Mouse (Mus musculus) cerebellum, adult 8-10 months (tissue): ENCODE data around the gene Ccdc127.

ENCODE experiments used
- DNase-seq: peaks from one replicate; pipeline ENCODE4 v3.0.0; 2022

Gene Ccdc127

GRCm38 (mm10) chr13:74349566-74350434, at the start of gene Ccdc127, which contains the start of gene Sdha:
Gene Ccdc127, plus strand, starts transcription at chr13:74350309.
Gene Sdha, minus strand, starts transcription at chr13:74350280.
- peak; percentile 97 for DNase-seq

DNA sequence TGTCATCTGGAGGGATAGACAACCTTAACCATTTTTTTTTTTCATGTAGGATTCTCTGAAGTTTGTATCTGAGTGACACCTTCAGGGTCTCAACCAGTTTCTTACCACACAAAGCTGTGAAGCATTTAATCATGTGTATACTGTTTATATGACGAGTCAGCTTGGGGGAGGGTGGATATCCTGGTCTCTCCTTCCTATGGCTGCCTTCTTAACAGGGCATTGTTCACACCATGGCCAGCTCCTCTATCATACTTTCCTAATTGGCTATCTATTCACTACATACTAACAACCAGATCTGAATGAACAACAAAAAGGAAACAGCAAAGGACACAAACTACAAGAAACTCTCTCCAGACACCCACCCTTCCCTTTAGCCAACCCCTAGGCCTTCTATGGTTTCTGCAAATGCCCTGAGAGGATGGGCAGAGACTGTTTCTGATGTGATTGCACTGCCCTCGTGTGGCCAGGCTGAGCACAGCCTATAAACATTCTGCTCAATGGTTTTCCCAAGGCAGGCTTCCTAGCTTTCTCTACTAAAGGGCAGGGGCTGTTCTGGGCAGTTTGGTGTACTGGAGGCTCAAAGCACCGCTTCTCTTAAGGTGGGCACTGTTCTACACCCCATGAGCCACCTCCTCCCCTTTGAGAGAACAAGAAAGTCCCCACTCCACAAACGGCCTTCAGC, 49.0 kb upstream of the Ccdc127 start:
- DNase-seq: peak; percentile 48

DNA sequence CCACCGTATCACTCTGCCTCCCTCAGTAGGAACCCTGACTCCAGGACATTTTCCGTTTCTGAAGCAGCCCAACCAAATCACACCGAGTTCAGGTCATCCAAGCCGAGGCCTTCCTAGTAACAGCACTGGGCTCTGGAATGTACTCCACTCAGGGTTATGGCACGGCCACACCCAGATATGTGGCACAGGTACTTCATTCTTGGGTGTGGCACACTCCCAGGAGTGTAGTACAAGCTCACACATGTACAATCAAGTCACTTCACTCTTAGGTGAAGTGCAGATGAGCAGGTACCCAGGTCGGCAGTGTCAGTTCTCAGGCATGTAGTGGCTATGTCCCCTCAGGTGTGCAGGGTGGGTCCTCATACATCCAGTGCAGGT, 48.5 kb upstream of the Ccdc127 start:
- DNase-seq: no peak

DNA sequence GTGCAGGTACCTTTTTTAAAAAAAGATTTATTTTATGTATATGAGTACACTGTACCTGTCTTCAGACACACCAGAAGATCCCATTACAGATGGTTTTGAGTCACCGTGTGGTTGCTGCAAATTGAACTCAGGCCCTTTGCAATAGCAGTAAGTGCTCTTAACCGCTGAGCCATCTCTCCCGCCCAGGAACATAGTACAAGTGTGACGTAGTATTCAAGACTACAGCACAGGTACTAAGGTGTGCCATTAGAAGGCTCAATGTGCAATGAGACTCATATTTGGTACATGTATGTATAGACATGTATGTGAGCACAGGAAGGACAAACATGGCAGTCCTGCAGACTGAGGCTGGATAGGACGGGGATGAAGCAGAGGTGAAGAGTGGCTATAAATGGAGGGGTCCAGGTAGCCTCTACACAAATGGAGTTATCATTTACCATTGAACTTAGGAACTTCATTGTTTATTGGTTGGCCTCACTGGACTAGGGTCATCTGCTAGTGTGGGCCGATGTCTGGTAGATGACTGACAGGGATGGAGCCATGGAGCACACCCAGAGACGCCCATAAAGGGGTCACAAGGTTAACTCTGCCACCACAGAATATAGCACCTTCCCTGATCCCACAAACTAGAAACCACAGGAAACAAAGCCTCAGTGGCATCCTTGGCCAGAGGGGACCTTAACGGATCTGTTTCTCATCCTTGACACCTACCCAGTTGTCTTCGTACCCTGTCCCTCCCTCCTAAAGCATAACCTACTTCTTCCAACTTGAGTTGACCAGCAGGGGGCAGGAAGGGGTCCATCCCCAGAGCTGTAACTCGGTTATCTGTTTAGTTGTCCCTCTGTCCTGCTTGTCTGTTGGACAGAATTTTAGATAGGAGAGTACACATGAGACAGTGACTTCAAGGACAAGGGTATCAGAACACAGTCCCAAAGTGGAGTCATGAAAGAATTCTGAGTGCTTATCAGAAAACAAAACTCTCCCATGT, 47.8 kb upstream of the Ccdc127 start:
- no peak for DNase-seq

DNA sequence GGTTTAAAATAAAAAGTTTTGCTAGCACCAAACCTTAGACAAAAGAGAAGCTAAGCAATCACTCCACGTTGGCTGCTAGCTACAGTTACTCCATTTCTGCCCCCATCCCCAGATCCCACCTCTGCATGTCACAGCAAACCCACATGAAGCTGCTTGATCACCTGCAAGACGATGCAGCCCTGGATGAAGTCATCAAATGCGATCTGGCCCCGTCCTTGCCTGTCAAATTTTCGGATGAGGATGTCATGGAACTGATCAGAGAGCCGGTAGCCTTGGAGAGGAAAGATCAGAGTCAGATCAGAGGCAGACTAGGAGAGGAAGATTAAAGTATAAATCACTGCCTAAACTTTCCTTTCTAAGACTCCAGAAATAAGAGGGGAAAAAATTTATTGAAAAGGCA, 44.7 kb upstream of the Ccdc127 start:
- no peak for DNase-seq

- no peak for DNase-seq
Measured at GRCm38 (mm10) chr13:74305780-74306179, 44.3 kb upstream of the Ccdc127 start.

DNA sequence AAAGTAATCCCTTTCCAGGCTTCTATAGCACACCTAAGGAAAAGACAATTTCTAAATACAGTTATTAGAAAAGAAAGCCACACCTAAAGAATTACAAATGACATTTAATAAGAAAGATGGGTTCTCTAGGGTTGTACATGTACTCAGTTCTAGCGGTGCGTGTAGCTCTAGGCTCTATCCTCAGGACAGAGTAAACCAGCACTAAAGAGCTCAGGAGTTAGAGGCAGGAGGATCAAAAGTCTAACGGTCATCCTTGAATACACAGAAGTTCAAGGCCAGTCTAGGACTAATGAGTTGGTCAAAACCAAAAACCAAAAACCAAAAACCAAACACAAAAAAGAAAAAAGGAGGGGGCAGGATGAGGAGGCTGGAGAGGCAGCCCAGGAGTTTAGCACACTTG, 35.5 kb upstream of the Ccdc127 start:
- DNase-seq: no peak

GRCm38 (mm10) chr13:74316386-74316785, 33.7 kb upstream of the Ccdc127 start:
- no peak for DNase-seq

DNA sequence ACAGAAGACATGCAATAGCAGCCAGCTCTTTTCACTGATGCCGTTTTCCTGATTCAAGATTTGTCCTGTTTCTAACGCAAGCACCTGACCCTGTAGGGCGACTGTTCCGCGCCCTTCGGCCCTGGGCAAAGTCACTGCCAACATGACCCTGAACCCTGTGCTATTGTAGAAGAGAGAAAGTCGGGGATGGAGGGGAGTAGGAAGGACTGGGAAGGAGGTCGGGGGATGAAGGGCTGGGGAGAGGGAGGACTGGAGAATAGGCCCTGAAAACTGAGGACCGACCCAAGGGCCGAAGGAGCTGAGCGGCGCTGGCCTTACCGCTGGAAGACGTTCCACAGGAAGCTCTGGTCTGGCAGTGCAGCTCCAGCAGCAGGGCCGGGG, 33.3 kb upstream of the Ccdc127 start:
- no peak for DNase-seq

DNA sequence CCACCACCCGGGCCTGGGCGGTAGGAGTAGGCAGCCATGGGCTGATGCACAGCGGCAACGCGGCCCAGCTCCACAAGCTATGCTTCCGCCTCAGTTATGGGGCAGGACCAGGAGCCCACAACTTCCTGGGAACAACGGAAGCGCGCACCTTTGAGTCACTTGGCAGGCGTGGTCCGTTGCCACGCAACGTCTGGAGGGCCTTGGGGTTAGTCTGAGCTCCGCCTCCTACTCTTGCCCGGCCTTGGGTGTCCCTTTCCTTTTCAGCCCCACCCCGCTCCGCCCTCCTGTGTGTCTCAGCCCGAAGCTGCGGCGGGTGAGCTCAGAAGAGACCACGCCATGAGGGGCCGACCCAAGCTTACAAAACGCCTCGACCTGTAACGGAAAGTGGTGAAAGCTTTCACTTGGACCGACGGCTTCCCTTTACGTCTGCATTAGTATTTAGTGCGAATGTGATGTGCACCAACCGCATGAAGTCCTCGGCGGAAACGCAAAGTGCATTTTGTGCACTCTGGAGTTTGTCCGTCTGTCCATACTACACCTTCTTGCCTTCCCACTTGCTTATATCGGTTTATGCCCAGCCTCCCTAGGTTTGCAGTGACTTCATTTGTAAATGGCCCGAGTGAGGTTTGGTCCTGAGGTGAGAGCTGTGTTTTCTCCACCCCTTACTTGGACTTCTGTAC, 32.8 kb upstream of the Ccdc127 start, which contains the start of gene Pdcd6:
TSS of gene Pdcd6 (minus strand) at position 411 of the 680 bp plus-strand sequence.
- peak; percentile 77 for DNase-seq

DNA sequence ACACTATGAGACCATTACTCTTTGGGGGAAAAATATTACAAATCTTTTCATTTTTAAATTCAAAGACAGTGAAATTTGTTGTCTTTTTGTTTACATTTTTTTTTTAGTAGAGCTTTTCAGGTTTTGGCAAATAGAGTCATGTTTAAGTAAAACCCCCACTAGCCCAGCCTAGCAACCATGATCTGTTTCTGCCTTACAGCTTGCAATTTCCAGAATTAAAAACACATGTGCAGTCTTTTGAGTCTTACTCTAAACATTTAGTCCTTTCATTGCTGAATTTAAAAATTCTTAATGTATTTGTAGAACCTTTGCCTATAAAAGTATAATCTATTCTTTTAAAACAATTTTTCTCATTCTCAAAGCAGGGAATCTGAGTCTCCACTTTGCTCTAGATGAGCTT, 20.8 kb upstream of the Ccdc127 start:
- DNase-seq: no peak

DNA sequence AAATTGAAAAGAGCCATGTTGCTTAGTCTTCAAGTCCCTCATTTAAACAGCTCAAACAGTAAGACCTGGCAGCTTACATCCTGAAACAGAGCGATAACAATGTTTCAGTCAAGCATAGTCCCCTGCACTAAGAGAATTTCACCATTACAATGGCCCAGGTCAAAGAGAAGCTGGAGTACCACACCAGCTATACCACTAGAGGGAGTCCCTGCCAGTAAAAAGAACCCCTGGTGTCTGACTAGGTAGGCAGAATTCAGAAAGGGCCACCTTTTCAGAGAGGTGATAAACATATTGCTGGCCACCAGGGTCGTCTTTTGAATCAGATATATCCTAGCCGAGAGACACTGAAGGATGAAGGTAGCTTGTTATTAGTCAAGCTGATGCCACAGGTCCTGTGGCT, 9.1 kb upstream of the Ccdc127 start:
- no peak for DNase-seq

DNA sequence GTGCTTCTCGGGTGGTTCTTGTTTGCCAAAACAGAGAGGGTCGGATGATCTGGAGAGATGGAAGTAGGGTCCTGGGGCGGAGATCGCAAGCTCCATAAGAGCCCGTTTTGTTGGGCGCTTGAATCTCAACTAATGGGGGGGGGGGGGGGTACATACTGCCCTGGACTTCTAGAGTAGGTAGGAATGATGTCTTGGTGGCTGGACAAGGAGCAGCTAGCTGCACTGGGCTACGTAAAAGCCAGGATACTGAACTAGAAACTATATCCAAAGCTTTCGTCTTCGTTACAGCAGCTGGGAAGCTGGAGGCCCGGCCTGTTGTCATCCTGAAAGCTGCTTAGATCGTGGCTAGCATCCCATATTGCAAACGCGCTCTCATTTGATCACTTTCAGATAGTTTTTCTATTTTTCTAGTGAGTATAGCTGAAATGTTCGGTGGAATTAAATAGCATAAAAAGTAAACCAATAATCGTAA, 362 bp downstream of the Ccdc127 start:
- no peak for DNase-seq

DNA sequence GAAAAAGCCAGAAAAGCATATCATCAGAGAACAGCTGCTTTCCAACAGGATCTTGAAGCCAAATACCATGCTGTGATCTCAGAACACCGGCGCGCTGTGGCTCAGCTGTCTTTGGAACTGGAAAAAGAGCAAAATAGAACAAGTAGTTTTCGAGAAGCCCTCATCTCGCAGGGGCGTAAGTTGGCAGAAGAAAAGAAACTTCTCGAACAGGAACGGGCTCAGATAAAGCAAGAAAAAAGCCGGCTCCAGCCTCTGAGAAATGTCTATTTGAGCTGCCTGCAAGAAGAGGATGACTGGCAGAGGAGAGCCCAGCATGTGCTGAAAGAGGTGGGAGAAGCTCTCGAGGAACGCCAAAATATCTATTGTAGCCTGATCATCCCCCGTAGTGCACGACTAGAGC, 6.4 kb downstream of the Ccdc127 start:
- DNase-seq: no peak

- DNase-seq: no peak
Measured at GRCm38 (mm10) chr13:74362218-74362617, 12.1 kb downstream of the Ccdc127 start.

DNA sequence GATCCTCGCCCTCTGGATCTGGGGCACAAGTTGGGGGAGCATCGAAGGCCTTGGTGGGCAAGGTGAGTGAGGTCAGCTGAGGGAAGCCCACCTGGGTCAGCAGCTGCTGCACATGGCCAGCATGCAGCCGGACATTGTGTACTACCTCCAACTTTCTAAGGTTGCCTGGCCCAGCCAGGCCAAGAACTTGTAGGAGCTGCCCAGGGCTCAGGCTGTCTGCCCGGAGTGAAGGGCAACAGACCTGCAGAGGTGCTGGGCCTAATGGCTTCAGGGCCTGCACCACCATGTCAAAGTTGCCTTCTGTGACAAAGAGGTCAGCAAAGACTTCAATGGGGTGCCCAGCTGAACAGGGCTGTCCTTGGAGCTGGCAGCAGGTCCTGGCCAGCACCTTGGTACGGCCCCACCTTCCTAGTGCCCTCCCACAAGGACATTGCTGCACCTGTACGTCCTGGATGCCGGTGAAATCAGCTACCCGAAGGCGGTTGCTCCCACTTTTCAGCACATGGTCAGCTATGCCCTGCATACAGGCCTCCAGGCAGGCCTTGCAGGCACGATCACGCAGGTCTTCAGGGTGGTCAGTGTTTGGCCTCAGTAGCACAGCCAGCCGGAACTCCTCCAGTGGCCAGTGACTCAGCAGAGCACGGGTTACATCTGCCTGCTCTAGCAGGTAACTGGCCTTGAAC, 13.2 kb downstream of the Ccdc127 start:
- DNase-seq: no peak

DNA sequence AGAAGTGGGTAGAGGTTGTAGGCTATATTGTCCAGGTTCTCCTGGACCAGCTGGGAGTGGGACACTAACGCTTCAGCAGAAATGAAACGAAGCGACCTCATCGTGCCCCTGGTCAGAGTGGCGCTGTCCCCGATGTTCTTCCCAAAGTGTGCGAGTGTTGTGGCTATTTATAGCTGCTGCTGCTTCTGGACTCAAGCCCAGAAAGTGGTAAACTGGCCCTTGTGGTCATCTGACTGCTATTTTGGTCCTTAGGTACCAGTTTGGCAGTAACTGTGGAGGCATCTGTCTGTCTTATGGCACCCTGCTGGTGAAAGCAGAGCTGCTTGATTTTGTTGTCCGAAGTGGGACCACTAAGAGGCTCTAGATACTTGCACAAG, 13.7 kb downstream of the Ccdc127 start, which contains the start of gene Lrrc14b:
TSS of gene Lrrc14b (minus strand) at position 147 of the 377 bp plus-strand sequence.
- DNase-seq: peak; percentile 23

DNA sequence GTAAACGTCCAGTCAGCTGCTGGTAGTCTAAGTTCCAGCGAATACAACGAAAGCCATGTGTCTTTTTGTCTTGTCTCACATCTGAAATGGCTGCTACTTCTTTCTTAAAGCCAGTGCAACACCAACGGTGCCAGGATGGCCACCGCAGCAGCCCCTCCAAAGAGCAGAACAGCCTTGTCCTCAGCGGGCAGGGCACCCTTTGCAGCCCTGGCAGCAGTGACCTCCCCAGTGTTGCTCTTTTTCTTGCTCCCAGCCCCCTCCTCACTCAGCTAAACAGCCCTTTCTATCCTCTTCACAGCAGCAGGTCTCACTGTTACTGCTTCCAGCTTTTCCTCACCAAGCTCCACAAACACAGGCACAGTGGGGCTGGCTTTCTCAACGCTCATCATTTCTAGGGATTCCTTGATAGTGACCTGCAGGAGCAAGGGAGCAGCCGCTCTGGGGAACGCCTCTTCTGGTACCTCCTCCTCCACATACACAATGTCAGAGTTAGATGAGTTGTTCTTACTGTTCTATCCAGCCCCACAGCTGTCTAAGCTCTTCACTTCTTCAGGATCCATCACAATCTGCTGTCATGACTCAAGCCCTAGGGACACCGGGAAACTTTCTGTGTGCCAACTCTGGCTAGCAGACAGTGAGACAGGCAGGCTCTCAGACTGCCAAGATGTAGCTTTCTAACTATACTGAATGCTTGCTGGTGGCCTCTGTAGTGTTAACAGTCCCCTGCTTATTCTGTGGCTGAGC, 31.6 kb downstream of the Ccdc127 start:
- no peak for DNase-seq

DNA sequence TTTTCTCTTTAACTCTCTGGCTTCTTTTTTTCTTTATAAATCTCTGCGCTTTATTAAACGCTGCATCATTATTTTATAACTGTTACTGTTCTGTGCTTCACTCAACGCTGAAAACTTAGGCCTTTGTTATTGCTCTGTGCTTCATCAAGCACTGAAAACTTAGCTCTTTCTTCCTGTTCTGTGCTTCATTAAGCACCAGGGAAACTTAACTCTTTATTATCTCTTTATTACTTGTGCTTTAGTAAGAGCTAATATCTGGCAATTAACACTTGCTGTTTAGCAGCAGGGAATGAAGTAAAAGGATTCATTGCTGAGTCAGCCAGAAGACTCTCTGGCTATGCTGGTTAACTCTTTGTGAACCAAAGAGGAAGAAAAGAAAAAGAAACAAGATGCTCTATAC, 32.2 kb downstream of the Ccdc127 start:
- no peak for DNase-seq

- no peak for DNase-seq
Measured at GRCm38 (mm10) chr13:74389730-74390129, 39.6 kb downstream of the Ccdc127 start.
